26 mouse cellular contexts compared by ENCODE assay signal in the genomic region with DNA sequence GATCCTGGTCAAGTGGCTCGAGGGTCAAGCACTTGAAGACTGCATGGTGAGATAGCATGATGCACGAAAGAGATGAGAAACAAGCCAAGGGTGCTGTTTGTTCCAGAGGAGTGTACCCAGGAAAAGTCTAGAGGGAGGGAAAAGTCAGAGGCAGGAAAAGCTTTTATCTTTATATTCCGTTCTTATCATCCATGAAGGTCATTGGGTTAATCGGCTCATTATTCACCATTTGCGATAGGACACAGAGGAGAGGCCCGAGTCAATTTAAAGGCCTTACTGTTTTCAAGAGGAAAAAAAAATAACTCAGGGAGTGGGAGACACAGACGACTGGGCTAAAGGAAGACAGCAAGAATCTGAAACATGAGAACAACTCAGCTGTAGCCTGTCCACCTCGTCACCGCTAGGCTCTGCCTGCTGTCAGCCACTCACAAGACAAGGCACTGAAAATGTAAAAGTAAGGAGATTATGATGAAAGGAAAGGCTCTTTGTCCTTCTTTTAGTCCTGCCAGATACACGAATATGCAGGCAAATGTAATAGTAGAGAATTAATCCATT. TPM values are rescaled to one million over a fixed set of nuclear protein-coding genes. Genes with fewer than 3 reads are reported as not detected.
DNase-seq lines count a peak whose midpoint lies in the region; ATAC-seq lines count a peak whose summit lies in the region.
"Had no signal": no experiment of that assay in that cellular context is flagged by ENCODE, and none has a peak within 500 bp of the region (broad histone marks: within the 10 kb centered on the region; RNA-seq: fewer than 3 reads in every experiment).

No protein-coding gene starts in this region.

- ATAC-seq in heart, embryonic 16.5 days (replicated peaks; ENCODE audit: extremely low read depth, insufficient read depth, low FRiP score), result no peak
- ATAC-seq in liver, embryonic 11.5 days (replicated peaks; ENCODE audit: low FRiP score), result no peak
- no peak for ATAC-seq in liver, embryonic 12.5 days
- ATAC-seq: forebrain, embryonic 13.5 days; hindbrain, embryonic 16.5 days; midbrain, embryonic 13.5 days had no signal

- H3K36me3 ChIP-seq in heart, embryonic 10.5 days, result no peaks in the 10 kb centered on the region
- no peaks in the 10 kb centered on the region for H3K36me3 ChIP-seq in heart, embryonic 16.5 days (ENCODE audit: control insufficient read depth, insufficient read depth)
- no peaks in the 10 kb centered on the region for H3K36me3 ChIP-seq in liver, embryonic 11.5 days (ENCODE audit: control insufficient read depth, insufficient read depth, low read length)
- H3K36me3 ChIP-seq in liver, embryonic 12.5 days, result no peaks in the 10 kb centered on the region
- H3K36me3 ChIP-seq: embryonic facial prominence, embryonic 13.5 days; hindbrain, embryonic 10.5 days; limb, embryonic 12.5 days; liver, embryonic 13.5 days; midbrain, embryonic 13.5 days had no signal

- H3K4me3 ChIP-seq in heart, embryonic 10.5 days, result no peak overlapping the region
- no peak overlapping the region for H3K4me3 ChIP-seq in heart, embryonic 16.5 days (ENCODE audit: low read length)
- H3K4me3 ChIP-seq in liver, embryonic 11.5 days (ENCODE audit: low read depth, low read length), result no peak overlapping the region
- no peak overlapping the region for H3K4me3 ChIP-seq in liver, embryonic 12.5 days
- H3K4me3 ChIP-seq: embryonic facial prominence, embryonic 13.5 days; erythroblast, embryonic 14.5 days; forebrain, embryonic 13.5 days; gastrocnemius, adult 2 months; hindbrain, embryonic 10.5 days; limb, embryonic 12.5 days; liver, embryonic 13.5 days; megakaryocyte, embryonic 14.5 days; midbrain, embryonic 13.5 days had no signal

- no peaks in the 10 kb centered on the region for H3K27me3 ChIP-seq in heart, embryonic 10.5 days (ENCODE audit: insufficient read depth, poor library complexity, severe bottlenecking)
- H3K27me3 ChIP-seq in heart, embryonic 16.5 days (ENCODE audit: control insufficient read depth, insufficient read depth, low read length), result no peaks in the 10 kb centered on the region
- H3K27me3 ChIP-seq in liver, embryonic 11.5 days (replicated peaks; ENCODE audit: control insufficient read depth, insufficient read depth, low read length), result no peaks in the 10 kb centered on the region
- no peaks in the 10 kb centered on the region for H3K27me3 ChIP-seq in liver, embryonic 12.5 days (replicated peaks)
- H3K27me3 ChIP-seq: embryonic facial prominence, embryonic 13.5 days; forebrain, embryonic 13.5 days; limb, embryonic 12.5 days; liver, embryonic 13.5 days; megakaryocyte, embryonic 14.5 days; midbrain, embryonic 13.5 days; Patski had no signal

- no peak overlapping the region for H3K4me2 ChIP-seq in heart, embryonic 16.5 days (ENCODE audit: low read depth, low read length)
- no peak overlapping the region for H3K4me2 ChIP-seq in liver, embryonic 11.5 days
- H3K4me2 ChIP-seq in liver, embryonic 12.5 days, result no peak overlapping the region
- H3K4me2 ChIP-seq: embryonic facial prominence, embryonic 13.5 days; forebrain, embryonic 13.5 days; limb, embryonic 12.5 days; liver, embryonic 13.5 days; midbrain, embryonic 13.5 days had no signal

- H3K9me3 ChIP-seq in heart, embryonic 10.5 days, result no peaks in the 10 kb centered on the region
- H3K9me3 ChIP-seq in heart, embryonic 16.5 days (replicated peaks; ENCODE audit: control insufficient read depth, low read length), result no peaks in the 10 kb centered on the region
- no peaks in the 10 kb centered on the region for H3K9me3 ChIP-seq in liver, embryonic 11.5 days (ENCODE audit: control insufficient read depth, low read length)
- H3K9me3 ChIP-seq in liver, embryonic 12.5 days (replicated peaks), result no peaks in the 10 kb centered on the region
- H3K9me3 ChIP-seq: embryonic facial prominence, embryonic 13.5 days; forebrain, embryonic 13.5 days; hindbrain, embryonic 10.5 days; liver, embryonic 13.5 days; midbrain, embryonic 13.5 days had no signal

- intact Hi-C loops in heart, postnatal 25 days (cut with DNase I), result no loop called here

- H3K4me1 ChIP-seq in heart, embryonic 10.5 days, result peaks cover 24% of the 10 kb centered on the region
- peaks cover 5% of the 10 kb centered on the region for H3K4me1 ChIP-seq in heart, embryonic 16.5 days (ENCODE audit: control insufficient read depth, insufficient read depth, low read length)
- no peaks in the 10 kb centered on the region for H3K4me1 ChIP-seq in liver, embryonic 11.5 days (replicated peaks; ENCODE audit: control insufficient read depth, insufficient read depth, low read length)
- 0 out of 2 replicates have a peak, but pooled peaks cover under 1% of the 10 kb centered on the region for H3K4me1 ChIP-seq in liver, embryonic 12.5 days
- H3K4me1 ChIP-seq: embryonic facial prominence, embryonic 13.5 days; limb, embryonic 12.5 days; liver, embryonic 13.5 days; megakaryocyte, embryonic 14.5 days had no signal

- 20% methylated on average over 10 of the region's 10 CpGs for WGBS in heart, embryonic 10.5 days
- 17% methylated on average over 10 of the region's 10 CpGs for WGBS in heart, embryonic 16.5 days
- WGBS in liver, embryonic 11.5 days, result 47% methylated on average over 10 of the region's 10 CpGs
- 59% methylated on average over 10 of the region's 10 CpGs for WGBS in liver, embryonic 12.5 days (ENCODE audit: insufficient replicate concordance)

- no peak for DNase-seq in heart, embryonic 10.5 days (ENCODE audit: low spot score)
- DNase-seq in heart, postnatal 4 days, result no peak
- no peak for DNase-seq in heart, postnatal 25 days (ENCODE audit: low spot score)
- DNase-seq in liver, embryonic 11.5 days (ENCODE audit: low spot score), result peak; percentile 23
- no peak for DNase-seq in adrenal gland, adult 8-10 months
- DNase-seq: cerebellum, adult 11 months; cerebellum, adult 9-11 months; gastrocnemius, adult 2 months; kidney, adult 11 months; kidney, postnatal 36 days; layer of hippocampus, postnatal 36 days; liver, embryonic 13.5 days; lung, adult 2 months; right cerebral cortex, postnatal 25 days; spleen, adult 18-20 months had no signal

- peak overlapping the region; percentile 62 for H3K27ac ChIP-seq in heart, embryonic 10.5 days
- H3K27ac ChIP-seq in heart, embryonic 16.5 days (ENCODE audit: low read length), result peak overlapping the region; percentile 50
- H3K27ac ChIP-seq in liver, embryonic 11.5 days (ENCODE audit: low read depth, low read length), result no peak overlapping the region
- H3K27ac ChIP-seq in liver, embryonic 12.5 days, result no peak overlapping the region
- H3K27ac ChIP-seq: embryonic facial prominence, embryonic 13.5 days; forebrain, embryonic 13.5 days; gastrocnemius, adult 2 months; hindbrain, embryonic 10.5 days; limb, embryonic 12.5 days; liver, embryonic 13.5 days; midbrain, embryonic 13.5 days had no signal

- no peak overlapping the region for H3K9ac ChIP-seq in heart, embryonic 16.5 days (ENCODE audit: low read length)
- H3K9ac ChIP-seq in liver, embryonic 11.5 days (ENCODE audit: low read depth, low read length), result no peak overlapping the region
- no peak overlapping the region for H3K9ac ChIP-seq in liver, embryonic 12.5 days
- H3K9ac ChIP-seq: embryonic facial prominence, embryonic 13.5 days; forebrain, embryonic 13.5 days; limb, embryonic 12.5 days; liver, embryonic 13.5 days; midbrain, embryonic 13.5 days had no signal

RNA-seq across cellular contexts. Expression of a gene that starts 22.9 kb away (rescaled TPM):
- polyA plus RNA-seq in heart, embryonic 10.5 days (2016; fragmentation: Nextera tagmentation; extraction: Ambion mirVana), result 9.3 and 11.4 TPM in 2 replicates
- total RNA-seq in heart, postnatal 4 days (2021), result 100 to 1,000 TPM; 114 to 130 TPM
- polyA plus RNA-seq in heart, embryonic 16.5 days (2015; fragmentation: Nextera tagmentation; extraction: Ambion mirVana), result 10.2 and 10.7 TPM in 2 replicates
- 10 to 100 TPM; 39.7 to 43.6 TPM for total RNA-seq in heart, postnatal 25 days (2021)
- 6.0 and 6.1 TPM in 2 replicates for polyA plus RNA-seq in liver, embryonic 11.5 days (2014; fragmentation: Nextera tagmentation; extraction: Ambion mirVana)
- polyA plus RNA-seq in liver, embryonic 12.5 days (2016; fragmentation: Nextera tagmentation; extraction: Ambion mirVana), result 2.9 and 3.5 TPM in 2 replicates
- 10 to 100 TPM; 16.1 to 34.9 (median 26.4) TPM for total RNA-seq in adrenal gland, adult 8-10 months (2022)

Comparison
In these comparisons a context has a peak if more than half of its experiments do, and no peak if none do; other contexts are left out.
1. H3K27ac ChIP-seq: peak in heart, embryonic 10.5 days (single experiment) and heart, embryonic 16.5 days (single experiment); none in liver, embryonic 11.5 days (single experiment) and liver, embryonic 12.5 days (single experiment).